Mouse (Mus musculus) lung, postnatal 0 days (tissue): ENCODE measurements around the gene Rassf3.

Source experiments
- CTCF ChIP-seq: IDR thresholded peaks from 2 replicates; pipeline ENCODE4 v1.5.1; 2016; ENCODE audit warnings: antibody characterized with exemption, mild to moderate bottlenecking
- EP300 ChIP-seq: IDR thresholded peaks from 2 replicates; pipeline ENCODE4 v1.6.1; 2016; ENCODE audit warnings: antibody characterized with exemption, mild to moderate bottlenecking, control low read depth

- TF ChIP-seq CTCF (peak; percentile 15; the same call in 1 of the 2 replicates), EP300 (no peak)
Measured at GRCm38 (mm10) chr10:121412824-121413223, 63.3 kb downstream of the Rassf3 start.
